Mouse (Mus musculus) cerebellum, postnatal 4 days (tissue): Measurements from ENCODE around the gene Hist2h4.

Experiments used
- DNase-seq, 2 experiments: peaks; one replicate each; pipeline ENCODE4 v3.0.0; 2022; ENCODE audit warnings: low spot score in 2 of 2, mixed read lengths in 1 of 2

The Hist2h4 gene

DNA sequence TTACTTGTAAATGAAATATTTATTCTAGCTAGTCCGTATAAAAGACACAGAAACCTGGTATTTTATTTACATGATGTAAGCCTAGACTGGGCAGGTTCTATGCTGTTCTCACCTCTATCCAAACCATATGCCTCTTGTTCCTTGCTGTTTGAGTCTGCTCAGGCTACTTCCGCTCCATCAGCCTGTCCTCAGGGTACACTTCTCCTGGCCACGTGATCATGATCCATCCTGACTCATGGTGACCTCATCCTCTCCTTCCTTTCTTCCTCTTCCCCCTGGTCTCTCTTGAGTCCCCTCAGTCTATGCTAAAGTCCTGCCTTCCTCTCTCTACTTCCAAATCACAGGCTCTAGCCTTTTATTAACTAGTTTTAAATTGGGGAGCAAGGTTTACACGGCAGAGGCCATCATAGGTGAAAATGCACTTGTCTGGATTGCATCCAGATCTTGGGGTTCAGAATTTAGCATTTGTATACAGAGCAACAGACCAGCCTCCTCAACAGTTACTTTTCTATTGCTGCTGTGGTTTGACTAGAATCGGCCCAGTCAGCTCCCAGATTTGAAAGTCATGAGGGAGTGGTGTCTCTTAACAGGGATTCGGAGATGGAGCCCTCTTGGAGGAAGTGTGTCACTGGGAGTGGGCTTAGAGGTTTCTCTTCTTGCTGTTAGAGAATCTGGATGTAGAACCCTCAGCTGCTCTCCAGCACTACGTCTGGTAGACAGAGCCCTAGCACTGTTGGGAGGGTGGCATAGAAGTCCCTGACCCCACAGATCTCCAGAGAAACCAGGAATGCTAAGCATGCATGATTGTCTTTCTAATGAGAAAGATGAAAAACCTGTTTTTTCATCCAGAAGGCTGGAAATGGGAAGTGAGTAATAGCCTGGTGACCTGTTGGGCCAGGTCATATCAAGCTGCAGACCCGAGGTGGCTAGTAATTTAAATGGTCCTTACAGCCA lies 36.1 kb downstream of the Hist2h4 start:
- no peak for DNase-seq

DNA sequence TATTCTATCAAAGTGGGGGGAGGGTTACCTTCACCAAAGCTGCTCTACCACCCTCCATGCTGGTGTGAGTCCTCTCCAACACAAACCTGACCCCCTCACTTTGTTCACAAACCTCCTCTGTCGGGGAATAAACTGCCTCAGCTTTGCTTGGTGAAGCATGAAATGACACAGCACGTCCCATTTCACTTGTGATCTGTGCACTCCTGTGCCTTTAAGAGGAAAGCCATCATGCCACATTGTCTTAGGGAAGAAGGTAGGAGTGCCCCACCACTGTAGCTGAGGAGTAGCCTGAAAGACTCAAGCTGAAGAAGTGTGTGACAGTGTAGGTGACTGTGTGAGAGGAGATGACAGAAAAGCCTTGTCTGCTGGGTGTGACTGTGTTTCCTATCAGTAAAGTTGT lies 37.7 kb downstream of the Hist2h4 start:
- no peak for DNase-seq

DNA sequence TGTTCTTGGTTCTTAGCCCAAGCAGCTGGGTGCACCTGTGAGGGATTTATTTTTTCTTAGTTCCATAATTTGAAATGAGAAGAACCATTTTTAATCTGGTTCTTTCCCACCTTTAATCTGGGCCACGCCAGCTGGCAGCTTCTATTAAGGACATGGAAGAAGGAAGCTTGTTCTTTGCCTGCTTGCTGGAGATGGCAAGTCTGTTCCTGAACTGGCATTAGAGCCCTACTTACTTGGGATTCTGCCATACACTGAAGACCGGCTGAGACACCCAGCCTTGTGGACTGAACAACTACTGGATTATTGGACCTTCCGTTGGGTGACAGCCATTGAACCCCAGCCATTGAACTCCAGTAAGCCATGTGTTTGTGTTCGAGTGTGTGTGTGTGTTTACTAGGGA lies 40.3 kb downstream of the Hist2h4 start:
- no peak for DNase-seq

DNA sequence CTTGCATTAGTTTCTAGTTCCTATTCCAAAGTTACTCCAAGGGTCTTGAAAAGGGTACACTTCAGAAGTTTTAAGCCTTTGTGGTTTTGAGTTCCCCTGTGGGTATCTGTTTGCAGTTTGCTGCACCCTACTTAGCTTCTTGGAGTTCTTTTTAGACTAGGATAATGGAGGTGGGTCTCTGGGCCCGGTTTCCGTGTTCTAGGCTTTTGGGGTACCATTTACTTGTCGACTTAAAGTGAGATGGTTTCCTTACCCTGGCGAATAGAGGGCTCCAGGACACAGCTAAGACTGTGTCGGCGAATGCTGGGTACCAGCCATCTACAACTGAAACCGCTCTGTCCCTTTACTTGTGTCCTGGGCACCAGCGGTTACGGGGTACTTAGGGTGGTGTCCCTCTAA lies 41.5 kb downstream of the Hist2h4 start:
- DNase-seq = no peak

DNA sequence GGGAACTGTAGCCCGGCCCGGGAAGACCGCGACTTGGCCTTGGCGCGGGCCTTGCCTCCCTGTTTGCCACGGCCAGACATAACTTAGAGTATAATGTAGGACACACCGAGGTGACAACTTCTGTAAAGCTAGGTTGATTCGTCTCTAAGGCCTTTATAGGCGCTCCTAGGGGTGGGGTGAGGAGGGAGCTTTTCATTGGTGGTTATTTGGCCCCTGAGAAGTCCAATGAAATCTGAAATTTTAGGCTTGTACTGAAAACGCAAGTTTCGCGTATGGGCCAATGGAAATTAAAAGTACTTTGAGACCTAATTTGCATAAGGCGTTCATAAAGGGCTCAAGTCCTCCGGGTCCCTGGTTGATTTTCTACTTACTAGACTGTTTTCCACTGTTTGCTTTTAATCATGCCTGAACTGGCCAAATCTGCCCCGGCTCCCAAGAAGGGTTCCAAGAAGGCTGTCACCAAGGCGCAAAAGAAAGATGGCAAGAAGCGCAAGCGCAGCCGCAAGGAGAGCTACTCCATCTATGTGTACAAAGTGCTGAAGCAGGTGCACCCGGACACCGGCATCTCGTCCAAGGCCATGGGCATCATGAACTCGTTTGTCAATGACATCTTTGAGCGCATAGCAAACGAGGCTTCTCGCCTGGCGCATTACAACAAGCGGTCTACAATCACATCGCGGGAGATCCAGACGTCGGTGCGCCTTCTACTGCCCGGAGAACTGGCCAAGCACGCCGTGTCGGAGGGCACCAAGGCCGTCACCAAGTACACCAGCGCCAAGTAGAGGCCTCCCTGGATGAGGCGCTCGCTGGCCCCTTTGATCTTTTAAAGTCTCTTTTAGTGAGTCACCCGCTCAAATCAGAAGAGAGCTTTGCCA lies 42.1 kb downstream of the Hist2h4 start, which contains the start of the genes Hist2h2ac and Hist2h2be:
Gene Hist2h2ac (minus strand): TSS at position 116 of the 875 bp plus-strand sequence.
Gene Hist2h2be (plus strand): TSS at position 355 of the 875 bp plus-strand sequence.
- DNase-seq = peak; percentile 37 to 47

DNA sequence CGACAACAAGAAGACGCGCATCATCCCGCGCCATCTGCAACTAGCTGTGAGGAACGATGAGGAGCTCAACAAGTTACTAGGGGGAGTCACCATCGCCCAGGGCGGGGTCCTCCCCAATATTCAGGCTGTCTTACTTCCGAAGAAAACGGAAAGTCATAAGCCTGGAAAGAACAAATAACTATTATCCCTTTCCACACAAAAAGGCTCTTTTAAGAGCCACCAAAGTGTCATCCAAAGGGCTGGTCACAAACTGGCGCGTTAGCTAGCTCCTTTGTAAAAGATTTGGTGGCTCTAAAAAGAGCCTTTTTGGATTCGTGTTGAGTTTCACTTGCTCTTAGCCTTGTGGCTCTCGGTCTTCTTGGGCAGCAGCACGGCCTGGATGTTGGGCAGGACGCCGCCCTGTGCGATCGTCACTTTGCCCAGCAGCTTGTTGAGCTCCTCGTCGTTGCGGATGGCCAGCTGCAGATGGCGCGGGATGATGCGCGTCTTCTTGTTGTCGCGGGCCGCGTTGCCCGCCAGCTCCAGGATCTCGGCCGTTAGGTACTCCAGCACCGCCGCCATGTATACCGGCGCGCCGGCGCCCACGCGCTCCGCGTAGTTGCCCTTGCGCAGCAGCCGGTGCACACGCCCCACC lies 42.9 kb downstream of the Hist2h4 start:
- peak in 1 of 2 experiments; percentile 63 for DNase-seq

DNA sequence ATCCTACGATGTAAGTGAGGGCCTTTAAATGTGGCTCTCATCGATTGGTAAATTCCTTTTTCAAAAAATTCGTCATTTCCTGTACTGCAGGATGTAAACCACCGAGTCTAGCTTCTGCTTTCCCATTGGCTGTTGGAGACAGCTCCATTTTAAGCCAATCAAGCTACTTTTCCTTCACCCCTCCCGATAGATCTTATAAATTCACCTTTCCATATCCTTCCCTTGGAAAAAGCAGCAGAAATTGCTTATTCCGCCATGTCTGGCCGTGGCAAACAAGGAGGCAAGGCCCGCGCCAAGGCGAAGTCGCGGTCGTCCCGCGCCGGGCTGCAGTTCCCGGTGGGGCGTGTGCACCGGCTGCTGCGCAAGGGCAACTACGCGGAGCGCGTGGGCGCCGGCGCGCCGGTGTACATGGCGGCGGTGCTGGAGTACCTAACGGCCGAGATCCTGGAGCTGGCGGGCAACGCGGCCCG lies 43.4 kb downstream of the Hist2h4 start, which contains the start of the genes Bola1 and Hist2h2ab:
Gene Bola1 (minus strand): TSS at position 49 of the 470 bp plus-strand sequence.
Gene Hist2h2ab (plus strand): TSS at position 205 of the 470 bp plus-strand sequence.
- DNase-seq = peak; percentile 43 to 63

DNA sequence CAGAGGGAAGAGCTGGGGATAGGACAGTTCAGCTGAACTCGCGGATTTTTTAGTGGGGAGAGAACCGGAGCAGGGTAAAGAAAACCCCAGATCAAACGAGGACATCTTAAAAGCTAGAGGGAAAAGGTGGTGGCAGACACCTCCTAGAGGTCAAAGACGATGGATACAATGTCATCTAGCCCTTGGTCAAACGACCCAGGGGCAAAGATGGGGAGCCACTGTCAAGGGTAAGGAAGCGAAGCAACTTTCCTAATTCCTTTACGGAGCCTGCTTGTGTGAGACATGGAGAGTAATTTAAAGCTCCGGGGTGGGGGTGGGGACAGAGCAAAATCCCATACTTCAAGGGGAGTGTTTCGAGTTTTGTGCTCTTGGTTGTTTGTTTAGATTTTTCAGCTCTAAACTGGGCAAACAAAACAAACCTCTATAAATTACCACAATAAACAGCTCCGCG lies 43.9 kb downstream of the Hist2h4 start:
- peak in 1 of 2 experiments; percentile 11 for DNase-seq
